Mouse (Mus musculus): ENCODE results near the gene March8. TPM values are rescaled to one million over a fixed set of nuclear protein-coding genes. Genes with fewer than 3 reads are reported as not detected.
A peak's percentile ranks its signal among the peaks of the same experiment; 100 is the strongest.
"Not testable (repeated sequence)": the region's sequence is repeated elsewhere in the genome, so short reads cannot be mapped to it uniquely, and the experiment has no call there.

Gene March8
- total and polyA plus RNA-seq, 3 experiments = 22.7 to 24.9 TPM; not detected in 1

- no peak for TF ChIP-seq ELF1 (IDR thresholded peaks at IDR 0.05; ENCODE audit: low read depth, low read length)
Measured at GRCm38 (mm10) chr6:116350643-116351042, 12.8 kb downstream of the March8 start (continued).

GRCm38 (mm10) chr6:116351534-116351933 lies 13.7 kb downstream of the March8 start:
- Histone ChIP-seq H3K27ac (ENCODE audit: control insufficient read depth, low read depth, low read length) (no peak overlapping the region), H3K36me3 (ENCODE audit: control insufficient read depth in 1 of 2, insufficient read depth in 2 of 2, low read length in 2 of 2) (peaks cover 0 to 25% of the 10 kb centered on the region in 2 experiments; a peak in 2 of 4 replicates), H3K9me3 (replicated peaks; ENCODE audit: insufficient read depth, low read length) (no peaks in the 10 kb centered on the region), H3K27me3 (ENCODE audit: control insufficient read depth in 1 of 2, insufficient read depth in 2 of 2, low read length in 2 of 2) (no peaks in the 10 kb centered on the region), H3K4me1 (ENCODE audit: control insufficient read depth in 1 of 2, insufficient read depth in 2 of 2, low read length in 2 of 2) (peaks cover 20 to 37% of the 10 kb centered on the region in 2 experiments), H3K4me3 (ENCODE audit: control insufficient read depth in 1 of 2, insufficient read depth in 1 of 2, low read depth in 2 of 2, low read length in 2 of 2) (no peak overlapping the region), H3K79me2 (ENCODE audit: control insufficient read depth, insufficient read depth, low read length, poor library complexity) (peaks cover 6% of the 10 kb centered on the region), H3K9ac (ENCODE audit: control insufficient read depth, low read depth, low read length, poor library complexity, severe bottlenecking) (no peak overlapping the region)
- TF ChIP-seq SIN3A (IDR thresholded peaks at IDR 0.05; ENCODE audit: low read length) (no peak), NELFE (IDR thresholded peaks at IDR 0.05; ENCODE audit: low read depth, low read length) (no peak), ZNF384 (IDR thresholded peaks at IDR 0.05; ENCODE audit: low read depth, low read length) (no peak)
- DNase-seq (ENCODE audit: low read depth, low spot score) = peak; percentile 18

- no peak overlapping the region for H3K27ac ChIP-seq (ENCODE audit: control insufficient read depth, low read depth, low read length)
- H3K79me2 ChIP-seq (ENCODE audit: control insufficient read depth, insufficient read depth, low read length, poor library complexity) = peaks cover 9% of the 10 kb centered on the region
- H3K9ac ChIP-seq (ENCODE audit: control insufficient read depth, low read depth, low read length, poor library complexity, severe bottlenecking) = no peak overlapping the region
- H3K27me3 ChIP-seq (ENCODE audit: control insufficient read depth in 1 of 2, insufficient read depth in 2 of 2, low read length in 2 of 2) = no peaks in the 10 kb centered on the region
- peak; percentile 54 for TF ChIP-seq ZNF384 (IDR thresholded peaks at IDR 0.05; ENCODE audit: low read depth, low read length)
- TF ChIP-seq ZC3H11A (IDR thresholded peaks at IDR 0.05; ENCODE audit: low read depth, low read length) = no peak
- no peak overlapping the region for H3K4me3 ChIP-seq (ENCODE audit: control insufficient read depth in 1 of 2, insufficient read depth in 1 of 2, low read depth in 2 of 2, low read length in 2 of 2)
- H3K36me3 ChIP-seq (ENCODE audit: control insufficient read depth in 1 of 2, insufficient read depth in 2 of 2, low read length in 2 of 2) = peaks cover 0 to 25% of the 10 kb centered on the region in 2 experiments; a peak in 2 of 4 replicates
- DNase-seq (ENCODE audit: low read depth, low spot score) = no peak
- H3K4me1 ChIP-seq (ENCODE audit: control insufficient read depth in 1 of 2, insufficient read depth in 2 of 2, low read length in 2 of 2) = peaks cover 20 to 37% of the 10 kb centered on the region in 2 experiments
- H3K9me3 ChIP-seq (replicated peaks; ENCODE audit: insufficient read depth, low read length) = no peaks in the 10 kb centered on the region
Measured at GRCm38 (mm10) chr6:116353428-116353827, 15.6 kb downstream of the March8 start.

- peaks cover 0 to 12% of the 10 kb centered on the region in 2 experiments; a peak in 2 of 4 replicates for H3K36me3 ChIP-seq (ENCODE audit: control insufficient read depth in 1 of 2, insufficient read depth in 2 of 2, low read length in 2 of 2)
- H3K4me1 ChIP-seq (ENCODE audit: control insufficient read depth in 1 of 2, insufficient read depth in 2 of 2, low read length in 2 of 2) = peaks cover 6 to 19% of the 10 kb centered on the region in 2 experiments
- H3K4me3 ChIP-seq (ENCODE audit: control insufficient read depth in 1 of 2, insufficient read depth in 1 of 2, low read depth in 2 of 2, low read length in 2 of 2) = not testable (repeated sequence)
Measured at GRCm38 (mm10) chr6:116356311-116356947, 18.6 kb downstream of the March8 start.

GRCm38 (mm10) chr6:116356948-116357325 lies 19.1 kb downstream of the March8 start:
- Histone ChIP-seq H3K36me3 (ENCODE audit: control insufficient read depth in 1 of 2, insufficient read depth in 2 of 2, low read length in 2 of 2) (peaks cover 0 to 14% of the 10 kb centered on the region in 2 experiments; a peak in 2 of 4 replicates), H3K4me3 (ENCODE audit: control insufficient read depth in 1 of 2, insufficient read depth in 1 of 2, low read depth in 2 of 2, low read length in 2 of 2) (no peak overlapping the region), H3K27me3 (ENCODE audit: control insufficient read depth in 1 of 2, insufficient read depth in 2 of 2, low read length in 2 of 2) (no peaks in the 10 kb centered on the region), H3K4me1 (ENCODE audit: control insufficient read depth in 1 of 2, insufficient read depth in 2 of 2, low read length in 2 of 2) (peaks cover 3 to 15% of the 10 kb centered on the region in 2 experiments; a peak in 3 of 4 replicates), H3K9ac (ENCODE audit: control insufficient read depth, low read depth, low read length, poor library complexity, severe bottlenecking) (no peak overlapping the region), H3K9me3 (replicated peaks; ENCODE audit: insufficient read depth, low read length) (no peaks in the 10 kb centered on the region), H3K79me2 (ENCODE audit: control insufficient read depth, insufficient read depth, low read length, poor library complexity) (peaks cover 9% of the 10 kb centered on the region), H3K27ac (ENCODE audit: control insufficient read depth, low read depth, low read length) (no peak overlapping the region)
- no peak for TF ChIP-seq TBP (IDR thresholded peaks at IDR 0.05; ENCODE audit: low read depth, low read length)
- TF ChIP-seq TAL1 (IDR thresholded peaks at IDR 0.05; ENCODE audit: low read length) = no peak
- no peak for TF ChIP-seq E2F4 (IDR thresholded peaks at IDR 0.05; ENCODE audit: borderline replicate concordance, low read depth, low read length)
- TF ChIP-seq JUND (IDR thresholded peaks at IDR 0.05; ENCODE audit: low read depth, low read length) = no peak
- no peak for TF ChIP-seq POLR2A (IDR thresholded peaks at IDR 0.05; ENCODE audit: control insufficient read depth in 1 of 2, insufficient read depth in 1 of 2, low read depth in 1 of 2, low read length in 2 of 2, poor library complexity in 1 of 2)
- no peak for TF ChIP-seq MYC (IDR thresholded peaks at IDR 0.05; ENCODE audit: low read depth, low read length)
- no peak for TF ChIP-seq GATA1 (IDR thresholded peaks at IDR 0.05; ENCODE audit: low read depth, low read length)
- no peak for TF ChIP-seq KAT2A (conservative IDR thresholded peaks at IDR 0.05; ENCODE audit: low read depth, low read length)
- no peak for TF ChIP-seq SMC3 (IDR thresholded peaks at IDR 0.05; ENCODE audit: low read depth, low read length)
- no peak for TF ChIP-seq EP300 (IDR thresholded peaks at IDR 0.05; ENCODE audit: low read depth in 1 of 2, low read length in 2 of 2)
- TF ChIP-seq POLR2AphosphoS2 (IDR thresholded peaks at IDR 0.05; ENCODE audit: low read length) = no peak
- no peak for TF ChIP-seq ZC3H11A (IDR thresholded peaks at IDR 0.05; ENCODE audit: low read depth, low read length)
- TF ChIP-seq USF1 (IDR thresholded peaks at IDR 0.05; ENCODE audit: low read depth, low read length) = no peak
- no peak for DNase-seq (ENCODE audit: low read depth, low spot score)

More at GRCm38 (mm10) chr6:116356311-116356947, 18.6 kb downstream of the March8 start:
- H3K27me3 ChIP-seq (ENCODE audit: control insufficient read depth in 1 of 2, insufficient read depth in 2 of 2, low read length in 2 of 2); H3K9ac ChIP-seq (ENCODE audit: control insufficient read depth, low read depth, low read length, poor library complexity, severe bottlenecking); DNase-seq (ENCODE audit: low read depth, low spot score); H3K9me3 ChIP-seq (replicated peaks; ENCODE audit: insufficient read depth, low read length); H3K27ac ChIP-seq (ENCODE audit: control insufficient read depth, low read depth, low read length): not testable (repeated sequence)
- peaks cover 11% of the 10 kb centered on the region for H3K79me2 ChIP-seq (ENCODE audit: control insufficient read depth, insufficient read depth, low read length, poor library complexity)

Measured in MEL (cell line).